Mouse (Mus musculus) ES-E14 (cell line): ENCODE measurements around the gene Bsn. TPM values are rescaled to one million over a fixed set of nuclear protein-coding genes. Genes with fewer than 3 reads are reported as not detected.

Source experiments
- DNase-seq: peaks from one replicate; pipeline ENCODE4 v3.0.0-alpha.2; 2013; ENCODE audit warnings: low read depth, low spot score
- H3K27ac ChIP-seq: 2 replicates; pipeline ENCODE4 v1.5.1; 2012; ENCODE audit warnings: low read depth, mild to moderate bottlenecking, low read length, moderate library complexity, mixed read lengths; ENCODE audit not compliant: poor library complexity, insufficient read depth, severe bottlenecking
- H3K36me3 ChIP-seq: 2 replicates; pipeline ENCODE4 v1.6.1; 2012; ENCODE audit warnings: mild to moderate bottlenecking, low read length, moderate library complexity, mixed read lengths; ENCODE audit not compliant: control insufficient read depth, poor library complexity, insufficient read depth, severe bottlenecking
- H3K4me1 ChIP-seq, 2 experiments: fragments of 150-350 bp in 1 of 2; sonication (generic) in 1 of 2; 2 replicates each; pipeline ENCODE4 v1.6.1; 2012; ENCODE audit warnings: low read length in 2 of 2, mild to moderate bottlenecking in 1 of 2, mixed read lengths in 1 of 2; ENCODE audit not compliant: control insufficient read depth in 2 of 2, insufficient read depth in 2 of 2, poor library complexity in 1 of 2
- H3K4me3 ChIP-seq, 2 experiments: fragments of 150-350 bp in 1 of 2; sonication (generic) in 1 of 2; 2 replicates each; pipeline ENCODE4 v1.5.1; 2012; ENCODE audit warnings: low read length in 2 of 2, low read depth in 1 of 2, mild to moderate bottlenecking in 1 of 2, mixed read lengths in 1 of 2; ENCODE audit not compliant: insufficient read depth in 1 of 2, poor library complexity in 1 of 2, severe bottlenecking in 1 of 2
- H3K9ac ChIP-seq: 2 replicates; pipeline ENCODE4 v1.6.1; 2012; ENCODE audit warnings: low read depth, mild to moderate bottlenecking, low read length, mixed read lengths; ENCODE audit not compliant: poor library complexity, insufficient read depth, severe bottlenecking
- H3K9me3 ChIP-seq: fragments of 150-350 bp; sonication (generic); 2 replicates; pipeline ENCODE4 v1.6.1; 2012; ENCODE audit warnings: low read depth, mild to moderate bottlenecking, low read length; ENCODE audit not compliant: control insufficient read depth, insufficient read depth
- CHD2 ChIP-seq: IDR thresholded peaks from 2 replicates; pipeline ENCODE4 v1.6.1; 2014; ENCODE audit warnings: mild to moderate bottlenecking, low read depth, low read length, inconsistent platforms
- HCFC1 ChIP-seq: IDR thresholded peaks from 2 replicates; pipeline ENCODE4 v1.6.1; 2012; ENCODE audit warnings: low read length, inconsistent platforms, borderline replicate concordance; ENCODE audit not compliant: insufficient read depth
- MAFK ChIP-seq: IDR thresholded peaks from 2 replicates; pipeline ENCODE4 v1.6.1; 2014; ENCODE audit warnings: mild to moderate bottlenecking, low read depth, low read length, inconsistent platforms; ENCODE audit not compliant: insufficient read depth
- ZC3H11A ChIP-seq: IDR thresholded peaks from 2 replicates; pipeline ENCODE4 v1.6.1; 2012; ENCODE audit warnings: low read depth, mild to moderate bottlenecking, inconsistent platforms, low read length, borderline replicate concordance
- ZNF384 ChIP-seq: IDR thresholded peaks from 2 replicates; pipeline ENCODE4 v1.6.1; 2012; ENCODE audit warnings: low read depth, low read length, inconsistent platforms
- in situ Hi-C, 2 experiments: fragments of 600-800 bp; cut with MboI; formaldehyde crosslinking; loops; one replicate each; pipeline ENCODE4 v1.15.1; 2025; ENCODE audit warnings: low sequenced_read_pairs in 2 of 2, inconsistent platforms in 1 of 2; ENCODE audit not compliant: unreplicated experiment in 2 of 2
- total RNA-seq: library from RNA; depleted of rRNA; stranded (reverse); fragments of 300-350 nt; gene quantifications from 2 replicates; pipeline ENCODE4 v1.2.3, GENCODE M21; 2012

The Bsn gene
- total RNA-seq, 1 experiment = 0.45 TPM

- peaks cover 24% of the 10 kb centered on the region; the same call in 1 of the 2 replicates for H3K36me3 ChIP-seq
- H3K27ac ChIP-seq = no peak overlapping the region
- H3K9me3 ChIP-seq = no peaks in the 10 kb centered on the region
- no peak for TF ChIP-seq MAFK
- no peak for TF ChIP-seq CHD2
- TF ChIP-seq ZNF384 = no peak
- no peak for DNase-seq
- in situ Hi-C loops = loop anchor here in 1 of 2 experiments (5.0 kb wide), 1 partner anchor 97 kb away; the partner anchor contains the start of gene Bsn
- peak overlapping the region; percentile 60; the same call in 1 of the 2 replicates for H3K9ac ChIP-seq
- H3K4me1 ChIP-seq = peaks cover 0 to 17% of the 10 kb centered on the region in 2 experiments; a peak in 2 of 4 replicates
- peak overlapping the region; percentile 63 to 99 for H3K4me3 ChIP-seq
These were observed 95.2 kb downstream of the Bsn start for GRCm38 (mm10) chr9:108094998-108095411.

GRCm38 (mm10) chr9:108094184-108094941 is 95.8 kb downstream of the Bsn start, which contains the start of gene Apeh:
Gene Apeh (minus strand): TSS chr9:108094606.
- Histone ChIP-seq H3K36me3 (peaks cover 29% of the 10 kb centered on the region), H3K27ac (peak within 1 kb of the TSS; percentile 47; the same call in 1 of the 2 replicates), H3K9ac (peak within 1 kb of the TSS; percentile 80), H3K4me3 (peak within 1 kb of the TSS; percentile 76 to 99), H3K4me1 (peaks cover 0 to 15% of the 10 kb centered on the region in 2 experiments; a peak in 2 of 4 replicates), H3K9me3 (no peaks in the 10 kb centered on the region)
- DNase-seq = peak; percentile 96
- in situ Hi-C loops = no loop called here
- TF ChIP-seq HCFC1 (peak; percentile 36; the same call in 1 of the 2 replicates), MAFK (no peak), CHD2 (no peak), ZNF384 (no peak), ZC3H11A (no peak)

- peak overlapping the region; percentile 80 for H3K9ac ChIP-seq
- no peaks in the 10 kb centered on the region for H3K9me3 ChIP-seq
- in situ Hi-C loops = no loop called here
- peaks cover 35% of the 10 kb centered on the region for H3K36me3 ChIP-seq
- peak overlapping the region; percentile 76 to 99 for H3K4me3 ChIP-seq
- no peak for TF ChIP-seq HCFC1
- TF ChIP-seq CHD2 = no peak
- no peak for TF ChIP-seq ZC3H11A
- TF ChIP-seq MAFK = no peak
- no peak for TF ChIP-seq ZNF384
- H3K27ac ChIP-seq = no peak overlapping the region
- no peak for DNase-seq
- H3K4me1 ChIP-seq = peaks cover 0 to 11% of the 10 kb centered on the region in 2 experiments; a peak in 2 of 4 replicates
These were observed 96.6 kb downstream of the Bsn start for GRCm38 (mm10) chr9:108093586-108093985.

GRCm38 (mm10) chr9:108090611-108091120 is 99.5 kb downstream of the Bsn start:
- in situ Hi-C loops = no loop called here
- H3K4me1 ChIP-seq = peaks cover 0 to 7% of the 10 kb centered on the region in 2 experiments; a peak in 2 of 4 replicates
- H3K27ac ChIP-seq = no peak overlapping the region
- no peaks in the 10 kb centered on the region for H3K9me3 ChIP-seq
- no peak for DNase-seq
- H3K4me3 ChIP-seq = no peak overlapping the region
- peaks cover 58% of the 10 kb centered on the region for H3K36me3 ChIP-seq
- H3K9ac ChIP-seq = no peak overlapping the region
- TF ChIP-seq MAFK (no peak), HCFC1 (no peak), ZC3H11A (no peak), ZNF384 (no peak), CHD2 (no peak)
